In genomic region chr3:75696117-75697077, GRCm38 (mm10) we compare ENCODE assay signal across 17 mouse cellular contexts. TPM values are rescaled to one million over a fixed set of nuclear protein-coding genes. Genes with fewer than 3 reads are reported as not detected.
DNase-seq lines count a peak whose midpoint lies in the region; ATAC-seq and TF ChIP-seq lines count a peak whose summit lies in the region.
"Had no signal": no experiment of that assay in that cellular context is flagged by ENCODE, and none has a peak within 500 bp of the region (broad histone marks: within the 10 kb centered on the region; RNA-seq: fewer than 3 reads in every experiment).

No protein-coding gene starts in this region.

- WGBS in kidney, embryonic 16.5 days, result 57% methylated on average over 13 of the region's 13 CpGs
- 36% methylated on average over 13 of the region's 13 CpGs for WGBS in heart, postnatal 0 days
- 84% methylated on average over 13 of the region's 13 CpGs for WGBS in hindbrain, embryonic 11.5 days

- no peaks in the 10 kb centered on the region for H3K4me1 ChIP-seq in kidney, embryonic 16.5 days (ENCODE audit: insufficient read depth, low read length)
- H3K4me1 ChIP-seq in heart, postnatal 0 days (ENCODE audit: control insufficient read depth, insufficient read depth), result peaks cover 9% of the 10 kb centered on the region
- H3K4me1 ChIP-seq in hindbrain, embryonic 11.5 days (replicated peaks; ENCODE audit: control insufficient read depth, insufficient read depth, low read length), result no peaks in the 10 kb centered on the region

- TF ChIP-seq CTCF in heart, postnatal 0 days (IDR thresholded peaks at IDR 0.05; ENCODE audit: low read depth), result no peak

- H3K9ac ChIP-seq in kidney, embryonic 16.5 days (replicated peaks; ENCODE audit: low read length), result no peak overlapping the region
- H3K9ac ChIP-seq in heart, postnatal 0 days (replicated peaks; ENCODE audit: low read depth, low read length), result no peak overlapping the region
- H3K9ac ChIP-seq in hindbrain, embryonic 11.5 days (ENCODE audit: low read depth, low read length), result no peak overlapping the region

- intact Hi-C loops in left cerebral cortex, postnatal 10 days (cut with DNase I), result no loop called here

- H3K27ac ChIP-seq in kidney, embryonic 16.5 days (ENCODE audit: low read length), result 0 out of 2 replicates have a peak overlapping the region, but pooled peaks have one; percentile 1
- peak overlapping the region; percentile 74 for H3K27ac ChIP-seq in heart, postnatal 0 days (ENCODE audit: low read depth)
- H3K27ac ChIP-seq in hindbrain, embryonic 11.5 days (ENCODE audit: low read depth, low read length), result no peak overlapping the region

- no peak overlapping the region for H3K4me3 ChIP-seq in kidney, embryonic 16.5 days (ENCODE audit: low read length)
- no peak overlapping the region for H3K4me3 ChIP-seq in heart, postnatal 0 days (ENCODE audit: low read depth, low read length)
- H3K4me3 ChIP-seq in hindbrain, embryonic 11.5 days (ENCODE audit: low read depth, low read length), result no peak overlapping the region

- DNase-seq in kidney, postnatal 14 days, result no peak
- DNase-seq in heart, postnatal 0 days (ENCODE audit: low spot score), result peak; percentile 62
- peak; percentile 13 for DNase-seq in thymus, postnatal 0 days (ENCODE audit: low spot score)
- DNase-seq in frontal cortex, postnatal 36 days (ENCODE audit: low spot score in 2 of 2), result no peak
- no peak for DNase-seq in left cerebral cortex, postnatal 10 days (ENCODE audit: extremely low spot score in 1 of 2, low spot score in 2 of 2)
- no peak for DNase-seq in hindbrain, embryonic 11.5 days (ENCODE audit: low spot score)
- DNase-seq: adrenal gland, postnatal 25 days; cerebellum, adult 9-10 months; layer of hippocampus, adult 9-11 months had no signal

- TF ChIP-seq EP300 in heart, postnatal 0 days (IDR thresholded peaks at IDR 0.05; ENCODE audit: low read depth), result no peak

- 0 out of 2 replicates have a peak, but pooled peaks have one; percentile 57 for ATAC-seq in kidney, embryonic 16.5 days (ENCODE audit: low FRiP score, low TSS enrichment)
- peak; percentile 65 for ATAC-seq in granulocyte monocyte progenitor cell, adult 5-6 weeks (replicated peaks; ENCODE audit: poor library complexity, severe bottlenecking)
- ATAC-seq in heart, postnatal 0 days (ENCODE audit: insufficient read depth, low read depth), result peak; percentile 90
- no peak for ATAC-seq in hindbrain, embryonic 11.5 days (ENCODE audit: low FRiP score)

- no peak overlapping the region for H3K4me2 ChIP-seq in kidney, embryonic 16.5 days (replicated peaks; ENCODE audit: low read depth, low read length)
- no peak overlapping the region for H3K4me2 ChIP-seq in heart, postnatal 0 days (ENCODE audit: low read depth, low read length)
- H3K4me2 ChIP-seq in hindbrain, embryonic 11.5 days (replicated peaks; ENCODE audit: low read depth, low read length), result no peak overlapping the region

- H3K36me3 ChIP-seq in kidney, embryonic 16.5 days (ENCODE audit: insufficient read depth, low read length), result no peaks in the 10 kb centered on the region
- no peaks in the 10 kb centered on the region for H3K36me3 ChIP-seq in heart, postnatal 0 days (replicated peaks; ENCODE audit: control insufficient read depth, insufficient read depth, low read length)
- H3K36me3 ChIP-seq in hindbrain, embryonic 11.5 days (ENCODE audit: control insufficient read depth, insufficient read depth, low read length), result no peaks in the 10 kb centered on the region

- no peaks in the 10 kb centered on the region for H3K9me3 ChIP-seq in kidney, embryonic 16.5 days (ENCODE audit: low read length)
- no peaks in the 10 kb centered on the region for H3K9me3 ChIP-seq in heart, postnatal 0 days (replicated peaks; ENCODE audit: control insufficient read depth, low read length)
- no peaks in the 10 kb centered on the region for H3K9me3 ChIP-seq in hindbrain, embryonic 11.5 days (ENCODE audit: control insufficient read depth, low read length)

- H3K27me3 ChIP-seq in kidney, embryonic 16.5 days (ENCODE audit: insufficient read depth, low read length), result no peaks in the 10 kb centered on the region
- no peaks in the 10 kb centered on the region for H3K27me3 ChIP-seq in heart, postnatal 0 days (ENCODE audit: control insufficient read depth, insufficient read depth, low read length)
- H3K27me3 ChIP-seq in hindbrain, embryonic 11.5 days (ENCODE audit: control insufficient read depth, insufficient read depth, low read length), result no peaks in the 10 kb centered on the region

RNA-seq across cellular contexts. Expression of gene Gm29133, which starts 51.6 kb away (rescaled TPM):
- polyA plus RNA-seq in kidney, embryonic 16.5 days (2015; fragmentation: Nextera tagmentation; extraction: Ambion mirVana), result not detected in 2 replicates
- not detected in 2 replicates for total RNA-seq in granulocyte monocyte progenitor cell, adult 5-6 weeks (2014; fragmentation: Nextera tagmentation)
- total RNA-seq in granulocyte monocyte progenitor cell, adult 5-6 weeks (2017), result not detected in 2 replicates
- total RNA-seq in heart, postnatal 0 days (2014; rRNA removed; ENCODE audit: low replicate concordance), result not detected in 2 replicates
- not detected in 2 replicates for polyA plus RNA-seq in heart, postnatal 0 days (2015; fragmentation: Nextera tagmentation; extraction: Ambion mirVana)
- polyA plus RNA-seq in thymus, postnatal 0 days (2015; fragmentation: Nextera tagmentation; extraction: Ambion mirVana), result not detected in 2 replicates
- not detected for total RNA-seq in left cerebral cortex, postnatal 10 days (2021)
- not detected in 2 replicates for polyA plus RNA-seq in hindbrain, embryonic 11.5 days (2014; fragmentation: Nextera tagmentation; extraction: Ambion mirVana)
- total RNA-seq: adrenal gland, postnatal 25 days; midbrain, postnatal 0 days had no signal
- polyA plus RNA-seq: intestine, embryonic 14.5 days; limb, embryonic 14.5 days; lung, embryonic 16.5 days; midbrain, postnatal 0 days; small intestine, adult 2 months; testis, adult 2 months had no signal

Comparison
In these comparisons a context has a peak if more than half of its experiments do, and no peak if none do; other contexts are left out.
1. DNase-seq: peak in heart, postnatal 0 days (single experiment) and thymus, postnatal 0 days (single experiment); none in kidney, postnatal 14 days (single experiment), frontal cortex, postnatal 36 days (0 of 2), left cerebral cortex, postnatal 10 days (0 of 2) and hindbrain, embryonic 11.5 days (single experiment).